Mouse (Mus musculus) embryonic facial prominence, embryonic 13.5 days (tissue): Measurements from ENCODE around the gene Mprip. TPM values are rescaled to one million over a fixed set of nuclear protein-coding genes. Genes with fewer than 3 reads are reported as not detected.

Experiments
- polyA plus RNA-seq: library from polyadenylated mRNA; unstranded; fragments of >200 nt; fragmentation: Nextera tagmentation; extraction: Ambion mirVana; gene quantifications from 2 replicates; pipeline ENCODE4 v1.2.1, GENCODE M21; 2015

The Mprip gene
- polyA plus RNA-seq, 1 experiment from 2014 or later: 40.0 TPM

Other genes with a start within 250 kb of the Mprip start
- 14.9 and 15.4 TPM in 2 replicates for gene Jmjd4, start 211.3 kb upstream of the Mprip start, polyA plus RNA-seq
- 137 and 140 TPM in 2 replicates for gene Snap47, start 210.1 kb upstream of the Mprip start, polyA plus RNA-seq
- 10.5 and 11.3 TPM in 2 replicates for gene Zfp867, start 188.8 kb upstream of the Mprip start, polyA plus RNA-seq
- gene Zkscan17, start 134.6 kb upstream of the Mprip start, polyA plus RNA-seq: 23.9 and 24.9 TPM in 2 replicates
- gene Nlrp3, start 119.7 kb upstream of the Mprip start, polyA plus RNA-seq: 0.22 and 0.39 TPM in 2 replicates
- 0.43 TPM in 1 of 2 replicates, not detected in the other for gene Olfr222, start 85.1 kb upstream of the Mprip start, polyA plus RNA-seq
- not detected in 2 replicates for gene Olfr223, start 68.0 kb upstream of the Mprip start, polyA plus RNA-seq
- 3.6 and 3.9 TPM in 2 replicates for gene Pld6, start 126.3 kb downstream of the Mprip start, polyA plus RNA-seq
- 34.0 and 37.5 TPM in 2 replicates for gene Flcn, start 148.7 kb downstream of the Mprip start, polyA plus RNA-seq
- 42.6 and 45.9 TPM in 2 replicates for gene Nt5m, start 178.1 kb downstream of the Mprip start, polyA plus RNA-seq
- 206 and 210 TPM in 2 replicates for gene Cops3, start 178.5 kb downstream of the Mprip start, polyA plus RNA-seq